Mouse (Mus musculus): ENCODE results near the gene Ambra1. TPM values are rescaled to one million over a fixed set of nuclear protein-coding genes. Genes with fewer than 3 reads are reported as not detected.

The Ambra1 gene
- polyA plus RNA-seq (2017; shearing (Covaris generic)) = 63.0 TPM

DNA sequence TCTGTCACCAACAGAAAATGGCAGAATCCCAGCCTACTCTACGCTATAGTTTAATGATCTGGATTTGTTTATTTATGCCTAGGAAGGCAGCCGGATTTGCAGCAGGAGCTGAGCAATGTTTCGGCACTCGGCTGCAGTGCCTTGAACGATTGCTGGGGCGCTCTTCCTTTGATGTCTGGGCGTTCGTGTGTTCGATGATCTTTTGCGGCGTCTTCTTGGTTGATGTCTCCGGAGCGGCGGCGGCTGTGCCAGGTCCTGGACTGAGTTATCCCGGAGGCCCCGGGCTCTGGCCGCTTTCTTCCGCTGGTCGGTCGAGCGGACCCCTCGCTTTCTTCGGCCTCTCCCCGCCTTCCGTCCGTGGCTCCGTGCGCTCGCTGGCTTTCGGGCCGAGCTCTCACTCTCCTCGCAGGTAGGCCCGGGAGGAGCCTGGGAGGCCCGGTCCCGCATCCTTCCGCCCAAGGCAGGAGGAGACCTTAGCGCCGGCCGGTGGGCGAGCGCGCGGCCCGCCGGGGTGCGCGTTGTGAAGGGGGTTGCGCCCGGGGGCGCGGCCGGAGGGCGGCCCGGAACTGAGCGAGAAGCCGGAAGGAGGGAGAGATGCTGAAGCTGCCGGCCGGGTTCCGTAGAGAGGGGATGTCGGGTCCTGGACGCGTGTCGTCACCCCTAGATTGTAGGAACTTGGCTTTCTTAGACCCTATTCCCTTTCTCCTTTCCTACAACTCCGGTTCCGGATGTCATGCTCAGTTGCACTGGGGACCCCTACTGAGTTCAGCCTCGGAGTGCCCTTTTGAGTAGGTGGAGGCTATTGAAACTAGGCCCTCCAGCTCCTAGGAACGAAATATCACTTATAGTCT lies at the start of gene Ambra1:
Ambra1 (plus strand) TSS at position 164 of the 851 bp plus-strand sequence.

DNA sequence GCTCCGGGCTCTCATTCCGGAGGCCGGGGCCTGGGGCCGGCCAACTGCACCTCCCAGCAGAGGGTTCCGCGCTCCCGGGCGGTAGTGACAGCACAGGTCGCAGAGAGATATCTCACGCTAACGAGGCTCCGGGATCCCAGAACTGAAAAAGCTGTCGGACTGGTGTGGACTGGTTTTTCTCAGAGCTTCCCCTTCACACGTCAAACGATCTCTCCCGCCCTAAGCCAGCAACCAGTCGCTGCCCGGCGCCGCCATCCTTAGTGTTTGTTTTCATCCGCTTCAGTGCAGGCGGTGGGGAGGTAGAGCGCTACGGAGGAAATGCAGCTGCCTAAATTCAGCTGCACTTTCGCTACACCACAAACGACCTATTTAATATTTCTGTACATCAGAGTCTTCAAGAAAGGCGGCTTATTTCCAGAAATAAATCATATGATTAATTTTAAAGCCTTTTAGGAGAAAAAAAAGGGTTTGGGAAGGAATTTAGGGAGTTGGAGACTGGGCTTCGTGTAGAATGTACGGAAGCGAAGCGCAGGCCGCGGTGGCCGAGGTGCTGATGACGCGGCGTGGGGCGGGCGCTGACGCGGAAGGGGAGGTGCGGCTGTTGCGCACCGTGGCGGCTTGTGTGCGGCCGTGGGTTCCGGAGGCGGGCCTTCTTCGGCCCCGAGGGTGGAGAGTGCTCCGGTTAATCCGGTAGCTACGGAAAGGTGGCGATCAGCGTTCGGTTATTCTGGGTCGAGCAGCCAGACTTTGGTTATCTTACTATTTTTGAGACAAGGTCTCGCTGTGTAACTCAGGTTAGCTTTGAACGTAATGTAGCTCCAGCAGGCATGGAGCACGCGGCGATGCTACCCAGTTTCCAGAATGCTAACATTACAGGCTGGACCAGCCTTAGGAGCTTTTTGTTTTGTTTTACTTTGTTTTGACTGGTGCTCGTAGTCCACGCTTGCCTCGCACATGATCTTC lies 19.4 kb upstream of the Ambra1 start, which contains the start of the genes Atg13 and Harbi1:
Atg13 (minus strand) TSS at position 305 of the 963 bp plus-strand sequence.
Harbi1 (plus strand) TSS at position 581 of the 963 bp plus-strand sequence.

DNA sequence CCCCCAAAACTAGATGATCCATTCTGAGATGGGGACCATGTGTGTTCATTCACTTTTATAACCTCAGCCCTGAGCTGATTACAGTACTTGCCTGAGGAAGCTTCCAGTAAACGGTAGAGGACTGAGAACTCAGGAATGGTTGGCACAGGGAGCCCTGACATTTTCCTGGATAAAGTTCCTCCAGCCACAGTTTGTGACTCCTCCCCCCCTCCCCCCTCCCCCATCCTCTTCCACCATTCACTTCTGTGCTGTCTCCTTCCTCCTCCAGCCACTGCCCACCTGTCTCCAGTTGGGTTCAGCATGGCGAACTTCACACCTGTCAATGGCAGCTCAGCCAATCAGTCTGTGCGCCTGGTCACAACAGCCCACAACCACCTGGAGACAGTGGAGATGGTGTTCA lies 197.0 kb downstream of the Ambra1 start, which contains the start of gene Chrm4:
Chrm4 (plus strand) TSS at position 301 of the 400 bp plus-strand sequence.

DNA sequence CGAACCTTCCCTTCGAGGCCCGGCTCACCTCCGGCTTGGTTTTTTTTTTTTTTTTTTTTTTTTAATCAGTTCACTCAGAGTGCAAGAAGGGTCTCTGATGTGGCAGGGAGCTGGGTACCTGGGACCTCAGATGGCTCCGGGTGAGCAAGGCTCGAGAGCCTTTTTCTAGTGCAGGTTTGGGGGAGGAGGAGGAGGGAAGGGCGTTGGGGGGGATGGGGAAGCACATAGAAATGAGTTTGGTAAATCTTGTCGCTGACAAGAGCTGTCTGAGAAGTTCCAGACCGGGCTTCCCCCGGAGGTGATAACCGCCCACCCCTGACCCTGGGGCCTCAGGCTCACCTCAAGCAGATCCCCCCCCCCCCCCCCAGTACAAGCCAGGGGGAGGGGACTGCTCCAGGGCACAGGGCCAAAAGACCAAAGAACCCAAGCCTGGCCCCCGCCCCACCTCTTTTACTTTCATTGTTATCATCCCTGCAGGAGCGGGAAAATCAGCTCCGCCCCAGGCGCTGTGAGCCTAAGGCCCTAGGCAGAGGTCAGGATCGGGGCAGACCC lies 202.3 kb downstream of the Ambra1 start, which contains the start of gene Mdk:
Mdk (minus strand) TSS at position 138 of the 552 bp plus-strand sequence.

DNA sequence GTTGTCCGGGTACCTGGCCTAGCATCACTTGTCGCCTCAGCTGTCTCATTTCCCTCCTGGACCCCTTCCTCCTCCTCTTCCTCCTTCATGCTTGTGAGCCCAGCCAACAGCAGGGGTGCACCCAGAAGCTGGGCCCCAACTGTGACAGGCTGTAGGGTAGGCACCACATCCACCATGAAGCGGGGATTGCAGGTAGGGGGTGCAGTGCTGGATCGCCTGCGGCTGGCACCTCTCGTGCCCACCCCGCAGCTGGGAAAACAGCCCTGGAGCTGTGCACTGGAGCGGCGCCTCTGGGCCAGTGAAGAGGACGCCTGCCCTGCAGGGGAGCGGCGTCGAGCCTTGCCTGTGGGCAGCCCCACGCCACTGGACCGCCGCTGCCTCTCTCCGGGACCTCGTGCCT lies 215.5 kb downstream of the Ambra1 start, which contains the start of gene Gm9821:
Gm9821 (plus strand) TSS at position 221 of the 400 bp plus-strand sequence.

Other genes with a start within 250 kb of the Ambra1 start
- gene Ckap5, start 203.4 kb upstream of the Ambra1 start, polyA plus RNA-seq (2017; shearing (Covaris generic)) = 59.8 TPM
- not detected for gene F2, start 93.7 kb upstream of the Ambra1 start, polyA plus RNA-seq (2017; shearing (Covaris generic))
- 24.1 TPM for gene Zfp408, start 80.3 kb upstream of the Ambra1 start, polyA plus RNA-seq (2017; shearing (Covaris generic))
- 236 TPM for gene Arhgap1, start 80.3 kb upstream of the Ambra1 start, polyA plus RNA-seq (2017; shearing (Covaris generic))
- 63.0 TPM for gene Atg13, start 19.6 kb upstream of the Ambra1 start, polyA plus RNA-seq (2017; shearing (Covaris generic))
- 18.4 TPM for gene Harbi1, start 19.3 kb upstream of the Ambra1 start, polyA plus RNA-seq (2017; shearing (Covaris generic))
- 0.94 TPM for gene Chrm4, start 197.1 kb downstream of the Ambra1 start, polyA plus RNA-seq (2017; shearing (Covaris generic))
- 3.0 TPM for gene Mdk, start 202.2 kb downstream of the Ambra1 start, polyA plus RNA-seq (2017; shearing (Covaris generic))
- gene Gm9821, start 215.6 kb downstream of the Ambra1 start, polyA plus RNA-seq (2017; shearing (Covaris generic)) = 0.53 TPM
- gene Dgkz, start 245.7 kb downstream of the Ambra1 start, polyA plus RNA-seq (2017; shearing (Covaris generic)) = 50.0 TPM